Mouse (Mus musculus): ENCODE results near the gene Olfr1396. TPM values are rescaled to one million over a fixed set of nuclear protein-coding genes. Genes with fewer than 3 reads are reported as not detected.

The Olfr1396 gene
- polyA plus RNA-seq, 1 experiment from 2014 or later, result not detected

- Histone ChIP-seq H3K27ac (no peak overlapping the region), H3K27me3 (ENCODE audit: insufficient read depth, low read length) (no peaks in the 10 kb centered on the region), H3K4me2 (ENCODE audit: low read length) (no peak overlapping the region), H3K9me3 (replicated peaks; ENCODE audit: low read length) (no peaks in the 10 kb centered on the region), H3K4me1 (replicated peaks; ENCODE audit: insufficient read depth, low read length) (no peaks in the 10 kb centered on the region), H3K36me3 (ENCODE audit: insufficient read depth, low read length) (no peaks in the 10 kb centered on the region), H3K9ac (ENCODE audit: low read depth, low read length) (no peak overlapping the region), H3K4me3 (replicated peaks; ENCODE audit: low read depth, low read length) (no peak overlapping the region)
- no peak for TF ChIP-seq CTCF (IDR thresholded peaks at IDR 0.05; ENCODE audit: low read depth)
- DNase-seq (ENCODE audit: low spot score) (peak; percentile 14), ATAC-seq (replicated peaks; ENCODE audit: low FRiP score, low read depth) (no peak)
- 39% methylated on average over 2 of the region's 2 CpGs for WGBS
Observed at GRCm38 (mm10) chr11:49114158-49114557, 516 bp downstream of the Olfr1396 start.

DNA sequence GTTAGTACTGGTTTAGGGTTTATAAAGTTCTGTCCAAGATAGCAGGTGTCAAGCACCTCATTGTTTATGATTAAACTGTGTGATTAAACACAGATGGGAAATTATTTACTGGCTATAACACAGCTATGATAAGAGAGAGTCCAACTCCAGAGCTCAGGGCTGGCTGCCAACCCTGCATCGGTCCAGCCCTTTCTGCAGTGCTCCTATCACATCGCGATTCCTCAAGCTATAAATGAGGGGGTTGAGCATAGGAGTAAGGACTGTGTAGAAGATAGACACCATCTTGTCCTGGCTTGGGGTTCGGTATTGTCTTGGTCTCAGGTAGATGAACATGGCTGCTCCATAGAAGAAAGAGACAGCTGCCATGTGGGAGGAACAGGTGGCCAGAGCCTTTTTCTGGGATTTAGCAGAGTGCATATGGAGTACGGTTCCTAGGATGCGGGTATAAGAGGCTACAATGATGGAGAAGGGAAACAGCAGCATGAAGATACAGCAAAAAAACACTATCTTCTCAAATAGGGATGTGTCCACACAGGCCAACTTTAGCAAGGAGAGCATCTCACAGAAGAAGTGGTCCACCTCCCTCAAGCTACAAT lies 2.0 kb downstream of the Olfr1396 start:
- Histone ChIP-seq H3K4me1 (replicated peaks; ENCODE audit: insufficient read depth, low read length) (no peaks in the 10 kb centered on the region), H3K9me3 (replicated peaks; ENCODE audit: low read length) (no peaks in the 10 kb centered on the region), H3K4me2 (ENCODE audit: low read length) (no peak overlapping the region), H3K27ac (no peak overlapping the region), H3K36me3 (ENCODE audit: insufficient read depth, low read length) (no peaks in the 10 kb centered on the region), H3K4me3 (replicated peaks; ENCODE audit: low read depth, low read length) (no peak overlapping the region), H3K27me3 (ENCODE audit: insufficient read depth, low read length) (no peaks in the 10 kb centered on the region), H3K9ac (ENCODE audit: low read depth, low read length) (no peak overlapping the region)
- WGBS, result 79% methylated on average over 6 of the region's 6 CpGs
- DNase-seq (ENCODE audit: low spot score) (no peak), ATAC-seq (replicated peaks; ENCODE audit: low FRiP score, low read depth) (no peak)
- TF ChIP-seq CTCF (IDR thresholded peaks at IDR 0.05; ENCODE audit: low read depth), result no peak

GRCm38 (mm10) chr11:49111000-49111399 lies 3.7 kb downstream of the Olfr1396 start:
- H3K36me3 ChIP-seq (ENCODE audit: insufficient read depth, low read length), result no peaks in the 10 kb centered on the region
- H3K9ac ChIP-seq (ENCODE audit: low read depth, low read length), result no peak overlapping the region
- H3K4me1 ChIP-seq (replicated peaks; ENCODE audit: insufficient read depth, low read length), result no peaks in the 10 kb centered on the region
- no peaks in the 10 kb centered on the region for H3K9me3 ChIP-seq (replicated peaks; ENCODE audit: low read length)
- DNase-seq (ENCODE audit: low spot score), result no peak
- WGBS, result 59% methylated on average over 1 of the region's 1 CpGs
- TF ChIP-seq CTCF (IDR thresholded peaks at IDR 0.05; ENCODE audit: low read depth), result no peak
- H3K27me3 ChIP-seq (ENCODE audit: insufficient read depth, low read length), result no peaks in the 10 kb centered on the region
- no peak overlapping the region for H3K27ac ChIP-seq
- no peak overlapping the region for H3K4me2 ChIP-seq (ENCODE audit: low read length)
- H3K4me3 ChIP-seq (replicated peaks; ENCODE audit: low read depth, low read length), result no peak overlapping the region
- ATAC-seq (replicated peaks; ENCODE audit: low FRiP score, low read depth), result no peak

DNA sequence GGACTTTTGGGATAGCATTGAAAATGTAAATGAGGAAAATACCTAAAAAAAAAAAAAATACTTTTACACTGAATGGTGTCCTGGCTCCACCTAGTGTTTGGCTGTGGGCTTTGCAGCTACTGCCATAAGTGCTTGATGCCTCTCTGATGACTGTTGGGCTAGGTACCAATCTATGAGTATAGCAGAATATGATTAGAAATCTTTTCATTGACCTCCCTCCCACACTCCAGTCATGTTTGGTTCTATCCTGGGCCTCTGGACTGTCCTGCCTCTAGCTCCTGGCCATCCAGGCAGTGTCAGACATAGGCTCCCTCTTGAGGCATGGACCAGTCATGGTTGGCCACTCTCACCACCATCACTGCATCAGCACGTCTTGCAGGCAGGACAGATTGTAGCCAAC lies 5.8 kb downstream of the Olfr1396 start:
- DNase-seq (ENCODE audit: low spot score) (peak; percentile 57), ATAC-seq (replicated peaks; ENCODE audit: low FRiP score, low read depth) (no peak)
- H3K4me3 ChIP-seq (replicated peaks; ENCODE audit: low read depth, low read length), result no peak overlapping the region
- no peaks in the 10 kb centered on the region for H3K36me3 ChIP-seq (ENCODE audit: insufficient read depth, low read length)
- H3K9ac ChIP-seq (ENCODE audit: low read depth, low read length), result no peak overlapping the region
- no peak overlapping the region for H3K27ac ChIP-seq
- 48% methylated on average over 1 of the region's 1 CpGs for WGBS
- H3K9me3 ChIP-seq (replicated peaks; ENCODE audit: low read length), result no peaks in the 10 kb centered on the region
- no peaks in the 10 kb centered on the region for H3K27me3 ChIP-seq (ENCODE audit: insufficient read depth, low read length)
- TF ChIP-seq CTCF (IDR thresholded peaks at IDR 0.05; ENCODE audit: low read depth), result peak; percentile 72
- no peak overlapping the region for H3K4me2 ChIP-seq (ENCODE audit: low read length)
- H3K4me1 ChIP-seq (replicated peaks; ENCODE audit: insufficient read depth, low read length), result no peaks in the 10 kb centered on the region

GRCm38 (mm10) chr11:49107650-49108537 lies 6.8 kb downstream of the Olfr1396 start:
- H3K9me3 ChIP-seq (replicated peaks; ENCODE audit: low read length), result no peaks in the 10 kb centered on the region
- DNase-seq (ENCODE audit: low spot score) (no peak), ATAC-seq (replicated peaks; ENCODE audit: low FRiP score, low read depth) (no peak)
- H3K36me3 ChIP-seq (ENCODE audit: insufficient read depth, low read length), result no peaks in the 10 kb centered on the region
- H3K27ac ChIP-seq, result no peak overlapping the region
- H3K4me3 ChIP-seq (replicated peaks; ENCODE audit: low read depth, low read length), result no peak overlapping the region
- WGBS, result 45% methylated on average over 10 of the region's 10 CpGs
- no peak overlapping the region for H3K4me2 ChIP-seq (ENCODE audit: low read length)
- H3K4me1 ChIP-seq (replicated peaks; ENCODE audit: insufficient read depth, low read length), result no peaks in the 10 kb centered on the region
- no peak overlapping the region for H3K9ac ChIP-seq (ENCODE audit: low read depth, low read length)
- no peak for TF ChIP-seq CTCF (IDR thresholded peaks at IDR 0.05; ENCODE audit: low read depth)
- H3K27me3 ChIP-seq (ENCODE audit: insufficient read depth, low read length), result no peaks in the 10 kb centered on the region

DNA sequence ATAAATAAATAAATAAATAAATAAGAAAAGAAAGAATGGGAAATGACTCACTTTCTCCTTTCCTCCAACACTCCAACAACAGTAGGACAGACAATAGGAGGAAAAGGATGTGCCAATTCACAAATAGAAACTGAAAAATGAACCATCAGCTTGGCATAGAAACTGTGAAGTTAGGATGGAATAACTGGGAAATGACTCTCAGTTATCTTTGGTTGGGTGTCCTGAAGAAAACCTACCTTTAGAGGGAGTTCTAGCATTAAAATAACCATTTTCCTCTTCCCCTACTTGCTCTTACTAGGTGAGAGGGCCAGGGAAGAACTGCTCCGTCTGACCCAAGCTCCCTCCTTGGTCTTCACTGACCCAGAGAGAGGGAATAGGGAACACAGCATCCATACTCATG lies 8.9 kb downstream of the Olfr1396 start:
- no peaks in the 10 kb centered on the region for H3K36me3 ChIP-seq (ENCODE audit: insufficient read depth, low read length)
- TF ChIP-seq CTCF (IDR thresholded peaks at IDR 0.05; ENCODE audit: low read depth), result no peak
- H3K27ac ChIP-seq, result no peak overlapping the region
- H3K9ac ChIP-seq (ENCODE audit: low read depth, low read length), result no peak overlapping the region
- no peak overlapping the region for H3K4me2 ChIP-seq (ENCODE audit: low read length)
- DNase-seq (ENCODE audit: low spot score) (peak; percentile 22), ATAC-seq (replicated peaks; ENCODE audit: low FRiP score, low read depth) (no peak)
- no peak overlapping the region for H3K4me3 ChIP-seq (replicated peaks; ENCODE audit: low read depth, low read length)
- H3K4me1 ChIP-seq (replicated peaks; ENCODE audit: insufficient read depth, low read length), result no peaks in the 10 kb centered on the region
- 75% methylated on average over 1 of the region's 1 CpGs for WGBS
- H3K9me3 ChIP-seq (replicated peaks; ENCODE audit: low read length), result no peaks in the 10 kb centered on the region
- no peaks in the 10 kb centered on the region for H3K27me3 ChIP-seq (ENCODE audit: insufficient read depth, low read length)

All from kidney, postnatal 0 days (tissue).